In the genomic region with DNA sequence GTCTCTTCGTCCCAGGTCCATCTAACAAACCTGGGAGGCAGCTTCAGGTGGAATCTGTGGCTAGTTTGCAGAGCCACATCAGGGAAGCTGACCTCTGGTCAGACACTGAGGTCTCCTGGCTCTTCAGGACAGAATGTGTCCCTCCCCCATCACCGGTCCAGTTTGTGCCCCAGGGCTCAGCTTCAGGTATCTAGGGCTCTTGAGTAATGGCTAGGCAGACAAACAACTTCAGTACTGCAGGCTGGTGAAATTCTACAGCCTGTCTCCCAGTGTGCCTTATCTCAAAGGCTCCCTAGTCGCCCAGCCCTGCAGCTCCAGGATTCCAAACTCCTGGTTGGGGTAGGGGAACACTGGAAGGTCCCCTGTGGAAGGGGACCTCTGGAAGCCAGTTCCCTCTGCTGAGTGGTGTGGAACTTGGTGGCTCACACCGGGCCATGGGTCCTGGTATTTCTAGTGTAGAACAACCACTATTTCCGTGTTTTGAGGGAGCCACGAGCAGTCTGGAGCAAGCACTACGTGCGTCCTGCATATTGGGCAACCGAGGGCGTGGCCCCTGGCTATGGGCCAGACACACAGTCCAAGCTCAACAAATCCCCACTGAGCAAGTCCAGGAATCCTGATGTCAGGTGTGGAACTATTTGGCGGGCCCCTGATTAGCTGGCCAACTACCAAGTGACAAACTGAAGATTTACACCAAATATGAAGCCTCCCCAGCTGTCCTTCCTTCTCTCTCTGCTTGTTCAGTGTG, we compare ENCODE assay signal across 8 mouse cellular contexts.
DNase-seq lines count a peak whose midpoint lies in the region; ATAC-seq lines count a peak whose summit lies in the region.
"Had no signal": no experiment of that assay in that cellular context is flagged by ENCODE, and none has a peak within 500 bp of the region (broad histone marks: within the 10 kb centered on the region; RNA-seq: fewer than 3 reads in every experiment).

No protein-coding gene starts in this region.

- no peak overlapping the region for H3K4me3 ChIP-seq in midbrain, embryonic 14.5 days (replicated peaks; ENCODE audit: low read depth, low read length)

- H3K9me3 ChIP-seq in midbrain, embryonic 14.5 days (ENCODE audit: control insufficient read depth, low read length), result no peaks in the 10 kb centered on the region

- DNase-seq in adrenal gland, postnatal 14 days, result peak; percentile 82
- DNase-seq in heart, adult 11 months, result peak; percentile 98
- DNase-seq in kidney, postnatal 14 days, result peak; percentile 58
- peak; percentile 94 for DNase-seq in lung, postnatal 36 days
- no peak for DNase-seq in layer of hippocampus, adult 9-10 months (ENCODE audit: low spot score)
- DNase-seq in midbrain, embryonic 14.5 days, result no peak

- H3K9ac ChIP-seq in midbrain, embryonic 14.5 days (replicated peaks; ENCODE audit: low read length), result no peak overlapping the region

- no peaks in the 10 kb centered on the region for H3K36me3 ChIP-seq in midbrain, embryonic 14.5 days (ENCODE audit: control insufficient read depth, insufficient read depth, low read length)

- no peak for ATAC-seq in megakaryocyte-erythroid progenitor cell, adult 5-6 weeks (replicated peaks; ENCODE audit: low FRiP score, low TSS enrichment, poor library complexity, severe bottlenecking)
- ATAC-seq in midbrain, embryonic 14.5 days (ENCODE audit: low FRiP score, low TSS enrichment), result no peak

- H3K27ac ChIP-seq in midbrain, embryonic 14.5 days (replicated peaks; ENCODE audit: low read depth, low read length), result no peak overlapping the region
- H3K27ac ChIP-seq: macrophage had no signal

- no peaks in the 10 kb centered on the region for H3K4me1 ChIP-seq in midbrain, embryonic 14.5 days (ENCODE audit: control insufficient read depth, insufficient read depth, low read length)

- no peak overlapping the region for H3K4me2 ChIP-seq in midbrain, embryonic 14.5 days (ENCODE audit: low read length)

- WGBS in midbrain, embryonic 14.5 days, result 85% methylated on average over 11 of the region's 11 CpGs

- no peaks in the 10 kb centered on the region for H3K27me3 ChIP-seq in midbrain, embryonic 14.5 days (ENCODE audit: control insufficient read depth, insufficient read depth, low read length)

Comparison
In these comparisons a context has a peak if more than half of its experiments do, and no peak if none do; other contexts are left out.
1. DNase-seq: peak in adrenal gland, postnatal 14 days (single experiment), heart, adult 11 months (single experiment), kidney, postnatal 14 days (single experiment) and lung, postnatal 36 days (single experiment); none in layer of hippocampus, adult 9-10 months (single experiment) and midbrain, embryonic 14.5 days (single experiment).